Mouse (Mus musculus) bone marrow, adult 2 months (tissue): ENCODE results near the gene Dctpp1. TPM values are rescaled to one million over a fixed set of nuclear protein-coding genes. Genes with fewer than 3 reads are reported as not detected.

ENCODE experiments used
- H3K27ac ChIP-seq: fragments of 200-500 bp; 2 replicates; pipeline ENCODE4 v1.5.1; 2012; ENCODE audit warnings: low read depth, mild to moderate bottlenecking, control low read depth, inconsistent platforms, low read length; ENCODE audit not compliant: control insufficient read depth, poor library complexity, insufficient read depth
- H3K4me1 ChIP-seq: fragments of 200-500 bp; 2 replicates; pipeline ENCODE4 v1.6.1; 2011; ENCODE audit warnings: low read length; ENCODE audit not compliant: control insufficient read depth, insufficient read depth
- H3K4me3 ChIP-seq: fragments of 200-500 bp; replicated peaks from 2 replicates; pipeline ENCODE3; 2011; ENCODE audit warnings: mild to moderate bottlenecking, low read depth, low read length, control low read depth; ENCODE audit not compliant: control insufficient read depth
- CTCF ChIP-seq: fragments of 200-500 bp; IDR thresholded peaks from 2 replicates; pipeline ENCODE4 v1.5.1; 2011; ENCODE audit warnings: low read length, control low read depth; ENCODE audit not compliant: control insufficient read depth, insufficient read depth
- POLR2A ChIP-seq: fragments of 200-500 bp; IDR thresholded peaks from 2 replicates; pipeline ENCODE4 v1.6.1; 2011; ENCODE audit warnings: low read depth, mild to moderate bottlenecking, control low read depth, low read length, borderline replicate concordance; ENCODE audit not compliant: control insufficient read depth
- WGBS: fragments of 180-500 bp; shearing (Covaris S2); methylation state at CpG from one replicate; pipeline ENCODE4 v1.1.7; 2018; 5-methylcytosine and 5-hydroxymethylcytosine counted together
- polyA plus RNA-seq: library from polyadenylated mRNA; stranded (reverse); fragments of >200 nt; gene quantifications from 2 replicates; pipeline ENCODE4 v1.2.4, GENCODE M21; 2011; ENCODE audit warnings: low replicate concordance; ENCODE audit not compliant: missing spikeins, insufficient read depth, insufficient read length

The Dctpp1 gene
- polyA plus RNA-seq, 1 experiment = 50.6 TPM

DNA sequence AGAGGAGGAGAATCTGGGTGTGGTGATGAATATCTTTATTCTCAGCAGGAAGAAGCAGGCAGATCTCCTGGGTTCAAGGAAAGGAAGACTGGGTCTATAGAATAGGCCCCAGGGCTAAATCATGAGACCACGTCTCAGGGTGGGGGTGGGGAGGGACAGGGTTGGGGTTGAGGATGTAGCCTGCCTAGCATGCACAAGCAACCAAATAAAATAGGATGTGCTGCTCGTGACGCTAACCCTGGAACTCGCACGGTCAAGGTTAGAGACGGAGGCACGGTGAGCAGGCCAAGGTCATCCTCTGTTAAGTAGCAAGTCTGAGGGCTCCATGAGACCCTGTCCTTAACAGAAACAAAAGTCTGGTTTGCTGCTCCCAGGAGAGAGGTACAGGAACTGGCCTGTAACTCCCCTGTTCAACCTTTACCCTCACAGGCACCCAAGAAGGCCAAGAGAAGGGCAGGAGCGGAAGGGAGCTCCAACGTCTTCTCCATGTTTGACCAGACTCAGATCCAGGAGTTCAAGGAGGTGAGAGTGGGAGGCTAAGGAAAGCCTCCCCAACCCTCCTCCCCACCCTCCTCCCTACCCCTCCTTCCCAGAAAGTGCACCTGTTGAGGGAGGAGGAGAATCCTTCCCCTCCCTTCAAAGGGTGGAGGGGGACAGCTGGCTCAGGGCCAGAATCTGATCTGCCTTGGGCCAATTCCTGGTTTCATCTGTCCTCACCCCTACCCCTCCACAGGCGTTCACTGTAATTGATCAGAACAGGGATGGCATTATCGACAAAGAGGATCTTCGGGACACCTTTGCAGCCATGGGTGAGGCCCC lies 47.9 kb downstream of the Dctpp1 start:
- WGBS = 88% methylated on average over 12 of the region's 12 CpGs
- H3K27ac ChIP-seq = no peak overlapping the region
- peaks cover 5% of the 10 kb centered on the region; the same call in 1 of the 2 replicates for H3K4me1 ChIP-seq
- no peak overlapping the region for H3K4me3 ChIP-seq
- TF ChIP-seq POLR2A (no peak), CTCF (no peak)

DNA sequence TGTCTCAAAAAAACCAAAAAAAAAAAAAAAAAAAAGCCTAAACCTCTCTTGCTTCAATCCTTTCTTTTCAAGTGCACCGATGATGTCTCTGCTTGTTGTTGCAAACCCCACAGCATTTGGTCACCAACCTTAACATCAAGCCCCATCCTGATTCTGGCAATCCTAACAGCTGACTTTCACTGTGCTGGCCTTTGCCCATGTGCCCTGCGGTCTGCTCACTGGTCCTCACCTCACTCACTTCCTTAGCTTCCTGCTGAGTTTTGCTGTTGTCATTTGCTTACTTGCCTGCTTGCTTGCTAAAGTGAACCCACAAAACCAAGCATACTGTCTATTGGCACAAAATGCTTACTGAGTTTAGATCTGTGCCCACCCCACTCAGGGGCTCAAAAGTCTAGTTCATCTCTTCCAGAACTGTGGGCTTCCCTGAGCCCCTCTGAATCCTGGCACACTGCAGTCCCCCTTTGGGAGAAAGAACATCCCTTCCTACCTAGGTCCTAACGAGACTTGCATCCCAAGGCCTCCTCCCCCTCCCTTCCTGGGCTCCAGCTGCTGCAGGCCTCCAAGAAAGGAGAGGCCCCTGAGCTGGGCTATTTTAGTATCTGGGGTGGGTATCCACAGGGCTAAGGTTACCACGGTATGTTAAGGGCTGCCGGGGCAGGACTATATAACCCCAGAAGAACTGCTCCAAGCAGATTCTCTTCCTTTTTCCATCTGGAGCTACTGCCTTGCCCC lies 49.3 kb downstream of the Dctpp1 start:
- Histone ChIP-seq H3K4me3 (no peak overlapping the region), H3K27ac (peak overlapping the region; percentile 34), H3K4me1 (peaks cover 2% of the 10 kb centered on the region; the same call in 1 of the 2 replicates)
- no peak for TF ChIP-seq POLR2A
- TF ChIP-seq CTCF = no peak
- WGBS = 28% methylated on average over 5 of the region's 5 CpGs

DNA sequence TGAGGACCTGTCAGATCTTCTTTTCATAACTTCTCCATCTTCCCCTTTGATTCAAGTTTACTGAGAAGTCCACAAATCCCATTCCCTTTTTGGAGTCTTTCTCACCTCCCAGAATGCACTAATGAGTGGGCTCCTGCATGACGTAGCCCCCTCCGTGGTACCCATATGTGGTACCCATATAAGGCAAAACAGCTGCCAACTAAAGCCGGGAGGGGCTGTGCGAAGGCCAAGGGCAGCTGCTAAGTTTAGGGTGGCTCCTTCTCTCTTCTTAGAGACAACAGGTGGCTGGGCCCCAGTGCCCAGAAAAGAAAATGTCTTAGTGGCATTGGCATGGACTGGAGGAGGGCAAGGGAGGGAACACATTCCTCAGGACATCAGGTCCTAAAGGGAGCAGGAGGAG lies 50.2 kb downstream of the Dctpp1 start:
- TF ChIP-seq POLR2A (no peak), CTCF (no peak)
- Histone ChIP-seq H3K27ac (peak overlapping the region; percentile 60), H3K4me1 (peaks cover 2% of the 10 kb centered on the region; the same call in 1 of the 2 replicates), H3K4me3 (no peak overlapping the region)
- WGBS = 76% methylated on average over 4 of the region's 4 CpGs

DNA sequence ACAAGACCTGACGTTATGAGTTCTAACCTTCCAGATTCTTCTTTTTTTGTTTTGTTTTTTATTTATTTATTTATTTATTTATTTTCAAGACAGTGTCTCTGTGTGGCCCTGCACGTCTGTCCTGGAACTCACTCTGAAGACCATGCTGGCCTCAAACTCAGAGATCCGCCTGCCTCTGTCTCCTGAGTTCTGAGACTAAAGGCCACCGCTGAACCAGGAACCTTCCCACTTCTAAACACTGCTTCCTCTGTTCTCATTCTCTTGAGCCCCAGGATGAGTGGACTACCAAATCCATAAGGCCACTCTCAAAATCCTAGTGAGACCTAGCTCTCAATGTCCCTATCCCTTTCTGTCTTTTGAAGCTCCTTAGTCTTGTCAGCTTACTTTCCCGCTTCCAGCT lies 50.7 kb downstream of the Dctpp1 start:
- WGBS = 75% methylated on average over 5 of the region's 5 CpGs
- peaks cover 2% of the 10 kb centered on the region; the same call in 1 of the 2 replicates for H3K4me1 ChIP-seq
- H3K4me3 ChIP-seq = no peak overlapping the region
- TF ChIP-seq POLR2A = no peak
- no peak for TF ChIP-seq CTCF
- H3K27ac ChIP-seq = peak overlapping the region; percentile 60

DNA sequence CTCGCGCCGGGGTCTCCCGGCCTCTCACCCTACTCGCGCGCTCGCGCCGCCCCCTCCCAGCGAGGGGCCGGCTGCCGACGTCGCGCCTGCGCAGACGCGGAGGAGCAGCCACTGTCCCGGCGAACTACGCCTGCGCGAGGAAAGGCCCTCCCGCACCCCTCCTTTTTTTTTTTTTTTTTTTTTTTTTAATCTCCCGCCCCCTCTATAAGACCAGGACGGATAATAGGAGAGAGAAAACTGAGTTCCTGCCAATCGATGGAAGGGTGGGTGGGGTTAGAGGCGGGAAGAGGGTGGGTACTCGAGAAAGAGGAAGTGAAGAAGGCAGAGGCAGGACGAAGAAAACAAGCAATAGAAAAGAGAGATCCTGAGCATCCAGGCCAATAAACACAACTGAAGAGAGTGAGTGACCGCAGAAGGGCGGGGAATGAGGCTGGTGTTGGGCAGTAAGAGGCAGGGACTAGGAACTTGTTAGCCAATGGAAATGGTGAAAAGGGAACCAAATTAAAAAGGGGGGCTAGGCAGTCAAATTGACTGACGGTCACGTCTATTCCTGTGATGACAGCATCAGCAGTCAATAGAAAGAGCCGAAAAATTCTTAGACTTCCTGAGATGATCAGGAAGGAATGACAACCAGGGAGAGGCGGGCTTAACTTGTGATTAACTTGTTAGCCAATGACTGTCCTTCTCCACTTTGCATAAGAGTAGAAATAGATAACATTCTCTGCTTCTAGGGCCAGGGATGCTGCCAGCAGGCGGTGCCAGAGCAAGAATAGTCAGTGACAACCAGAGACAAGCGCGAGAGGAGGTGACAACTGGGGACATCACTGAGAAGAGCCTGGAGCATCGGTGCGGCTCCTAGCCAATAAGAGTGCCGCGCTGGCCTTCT lies 51.7 kb downstream of the Dctpp1 start, which contains the start of gene Mylpf:
Gene Mylpf, plus strand, starts transcription at position 338 of the 886 bp plus-strand sequence.
- under 1% methylated on average over 43 of the region's 44 CpGs for WGBS
- Histone ChIP-seq H3K27ac (peak within 1 kb of the TSS; percentile 95), H3K4me3 (peak within 1 kb of the TSS; percentile 68), H3K4me1 (peaks cover 2% of the 10 kb centered on the region; the same call in 1 of the 2 replicates)
- TF ChIP-seq CTCF (peak; percentile 83), POLR2A (peak; percentile 73)

DNA sequence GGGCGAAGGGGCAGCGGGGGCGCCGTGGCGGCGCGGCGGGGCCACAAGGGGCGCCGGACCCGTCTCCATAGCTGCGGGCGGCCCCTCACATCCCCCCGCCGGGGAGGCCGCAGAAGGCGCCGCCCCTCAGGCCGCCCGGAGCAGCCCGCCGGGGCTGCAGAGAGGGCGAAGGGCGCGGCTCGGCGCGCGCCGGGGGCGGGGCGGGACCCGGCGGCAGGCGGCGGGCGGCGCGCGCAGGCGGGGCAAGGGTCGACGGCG lies 52.3 kb downstream of the Dctpp1 start, which contains the start of gene Tbc1d10b:
Gene Tbc1d10b, minus strand, starts transcription at position 174 of the 258 bp plus-strand sequence.
- H3K27ac ChIP-seq = peak within 1 kb of the TSS; percentile 95
- peaks cover 2% of the 10 kb centered on the region; the same call in 1 of the 2 replicates for H3K4me1 ChIP-seq
- TF ChIP-seq POLR2A (peak; percentile 12; the same call in 1 of the 2 replicates), CTCF (no peak)
- H3K4me3 ChIP-seq = peak within 1 kb of the TSS; percentile 68
- WGBS = under 1% methylated on average over 44 of the region's 44 CpGs

DNA sequence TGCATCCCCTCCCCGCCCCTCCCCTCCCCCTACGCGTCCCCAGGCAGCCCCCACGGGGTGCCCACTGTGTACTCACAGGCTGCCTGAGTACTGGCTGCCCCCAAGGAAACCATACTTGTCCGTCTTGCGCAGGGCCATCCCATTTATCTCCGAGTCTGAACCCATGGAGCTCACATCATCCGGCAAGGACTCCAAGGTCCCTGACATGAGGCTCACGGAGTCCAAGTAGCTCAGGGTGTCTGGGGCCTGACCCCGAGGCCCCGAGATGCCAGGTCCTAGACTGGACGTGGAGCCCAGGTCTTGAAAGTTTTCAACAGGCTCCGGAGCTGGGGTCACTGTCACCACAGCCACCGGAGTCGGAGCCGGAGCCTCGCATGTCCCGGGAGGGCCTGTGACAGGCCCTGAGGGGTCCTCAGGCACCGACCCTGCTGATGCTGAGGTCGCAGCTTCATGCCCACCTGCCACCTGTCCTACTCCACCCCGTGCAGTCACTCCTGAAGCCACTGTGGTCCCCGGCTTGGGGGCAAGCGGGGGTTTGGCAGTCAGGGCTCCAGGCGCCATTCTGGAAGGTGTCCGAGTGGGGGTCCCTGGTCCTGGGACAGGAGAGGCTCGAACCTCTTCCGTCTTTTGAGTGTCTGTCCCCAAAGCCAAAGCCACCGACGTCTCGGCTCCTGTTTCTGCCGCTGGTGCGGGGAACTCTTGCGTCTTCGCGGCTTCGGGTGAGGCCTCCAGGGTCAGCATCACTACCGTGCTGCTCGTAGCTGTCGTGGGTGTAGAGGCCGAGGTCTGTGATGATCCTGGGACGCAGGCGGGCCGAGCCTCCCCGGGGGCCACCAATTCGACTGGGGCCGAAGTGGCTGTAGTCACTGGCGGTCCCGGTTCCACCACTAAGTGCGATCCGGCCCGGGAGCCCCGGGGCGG lies 52.9 kb downstream of the Dctpp1 start:
- Histone ChIP-seq H3K27ac (peak overlapping the region; percentile 95), H3K4me1 (peaks cover 2% of the 10 kb centered on the region; the same call in 1 of the 2 replicates), H3K4me3 (peak overlapping the region; percentile 68)
- TF ChIP-seq CTCF (no peak), POLR2A (peak; percentile 13; the same call in 1 of the 2 replicates)
- WGBS = under 1% methylated on average over 53 of the region's 53 CpGs

Other genes with a start within 250 kb of the Dctpp1 start
- 6.3 and 15.1 TPM in 2 replicates for gene Mvp, start 246.1 kb downstream of the Dctpp1 start, polyA plus RNA-seq
- gene Pagr1b, start 244.2 kb downstream of the Dctpp1 start, polyA plus RNA-seq = not detected in 2 replicates
- gene Pagr1a, start 243.4 kb downstream of the Dctpp1 start, polyA plus RNA-seq = 20.4 TPM in 1 of 2 replicates, not detected in the other
- gene Gm42742, start 239.6 kb downstream of the Dctpp1 start, polyA plus RNA-seq = 11.2 and 52.5 TPM in 2 replicates
- gene Prrt2, start 239.5 kb downstream of the Dctpp1 start, polyA plus RNA-seq = 5.3 TPM in 1 of 2 replicates, not detected in the other
- 153 and 314 TPM in 2 replicates for gene Maz, start 233.7 kb downstream of the Dctpp1 start, polyA plus RNA-seq
- 114 and 164 TPM in 2 replicates for gene Kif22, start 218.2 kb downstream of the Dctpp1 start, polyA plus RNA-seq
- 3.1 TPM in 1 of 2 replicates, not detected in the other for gene Zg16, start 173.4 kb downstream of the Dctpp1 start, polyA plus RNA-seq
- 13.6 and 36.8 TPM in 2 replicates for gene AI467606, start 169.3 kb downstream of the Dctpp1 start, polyA plus RNA-seq
- gene Qprt, start 138.5 kb downstream of the Dctpp1 start, polyA plus RNA-seq = 1.4 and 10.6 TPM in 2 replicates
- gene Spn, start 122.9 kb downstream of the Dctpp1 start, polyA plus RNA-seq = 29.7 and 49.2 TPM in 2 replicates
- 46.6 and 64.1 TPM in 2 replicates for gene Cd2bp2, start 64.7 kb downstream of the Dctpp1 start, polyA plus RNA-seq
- 53.6 and 84.9 TPM in 2 replicates for gene Tbc1d10b, start 52.2 kb downstream of the Dctpp1 start, polyA plus RNA-seq
- gene Mylpf, start 51.8 kb downstream of the Dctpp1 start, polyA plus RNA-seq = 32.2 and 126 TPM in 2 replicates
- 2.6 and 6.6 TPM in 2 replicates for gene Zfp553, start 27.6 kb downstream of the Dctpp1 start, polyA plus RNA-seq
- 76.8 and 153 TPM in 2 replicates for gene Sept1, start 27.6 kb downstream of the Dctpp1 start, polyA plus RNA-seq
- 10.6 and 13.1 TPM in 2 replicates for gene Zfp771, start 16.4 kb downstream of the Dctpp1 start, polyA plus RNA-seq
- gene Sephs2, start 13.3 kb upstream of the Dctpp1 start, polyA plus RNA-seq = 28.4 and 64.7 TPM in 2 replicates
- 11.9 and 51.9 TPM in 2 replicates for gene Itgal, start 35.6 kb upstream of the Dctpp1 start, polyA plus RNA-seq
- 2.9 and 5.1 TPM in 2 replicates for gene Zfp768, start 84.9 kb upstream of the Dctpp1 start, polyA plus RNA-seq
- 2.8 and 3.9 TPM in 2 replicates for gene Zfp747, start 115.3 kb upstream of the Dctpp1 start, polyA plus RNA-seq
- gene 9130019O22Rik, start 126.5 kb upstream of the Dctpp1 start, polyA plus RNA-seq = 1.2 and 2.4 TPM in 2 replicates
- gene E430018J23Rik, start 132.9 kb upstream of the Dctpp1 start, polyA plus RNA-seq = 0.65 and 1.9 TPM in 2 replicates
- 2.1 and 2.5 TPM in 2 replicates for gene Zfp764, start 146.1 kb upstream of the Dctpp1 start, polyA plus RNA-seq
- 20.9 and 21.4 TPM in 2 replicates for gene Zfp688, start 161.4 kb upstream of the Dctpp1 start, polyA plus RNA-seq
- gene Zfp689, start 188.4 kb upstream of the Dctpp1 start, polyA plus RNA-seq = 2.0 and 3.1 TPM in 2 replicates
- 70.4 and 119 TPM in 2 replicates for gene Prr14, start 198.9 kb upstream of the Dctpp1 start, polyA plus RNA-seq
- 44.9 and 98.7 TPM in 2 replicates for gene Fbrs, start 218.5 kb upstream of the Dctpp1 start, polyA plus RNA-seq